Mouse (Mus musculus): ENCODE results near the gene Sema7a. TPM values are rescaled to one million over a fixed set of nuclear protein-coding genes. Genes with fewer than 3 reads are reported as not detected.

The Sema7a gene
- polyA plus RNA-seq, 1 experiment from 2014 or later, result 0.72 TPM

GRCm38 (mm10) chr9:57998685-57999084 is 58.8 kb downstream of the Sema7a start:
- no peaks in the 10 kb centered on the region for H3K36me3 ChIP-seq (ENCODE audit: control insufficient read depth, insufficient read depth, low read length)
- no peaks in the 10 kb centered on the region for H3K9me3 ChIP-seq (ENCODE audit: control insufficient read depth, low read length)
- H3K27ac ChIP-seq (ENCODE audit: low read length), result no peak overlapping the region
- 61% methylated on average over 2 of the region's 2 CpGs for WGBS
- 0 out of 2 replicates have a peak, but pooled peaks have one; percentile 3 for ATAC-seq
- H3K4me2 ChIP-seq (ENCODE audit: low read depth, low read length), result no peak overlapping the region
- no peak overlapping the region for H3K9ac ChIP-seq (ENCODE audit: low read depth, low read length)
- H3K4me3 ChIP-seq (ENCODE audit: low read length), result no peak overlapping the region
- peaks cover 7% of the 10 kb centered on the region; the same call in 1 of the 2 replicates for H3K4me1 ChIP-seq (ENCODE audit: control insufficient read depth, insufficient read depth, low read length)
- H3K27me3 ChIP-seq (replicated peaks; ENCODE audit: control insufficient read depth, insufficient read depth, low read length), result peaks cover 2% of the 10 kb centered on the region; the same call in 1 of the 2 replicates

DNA sequence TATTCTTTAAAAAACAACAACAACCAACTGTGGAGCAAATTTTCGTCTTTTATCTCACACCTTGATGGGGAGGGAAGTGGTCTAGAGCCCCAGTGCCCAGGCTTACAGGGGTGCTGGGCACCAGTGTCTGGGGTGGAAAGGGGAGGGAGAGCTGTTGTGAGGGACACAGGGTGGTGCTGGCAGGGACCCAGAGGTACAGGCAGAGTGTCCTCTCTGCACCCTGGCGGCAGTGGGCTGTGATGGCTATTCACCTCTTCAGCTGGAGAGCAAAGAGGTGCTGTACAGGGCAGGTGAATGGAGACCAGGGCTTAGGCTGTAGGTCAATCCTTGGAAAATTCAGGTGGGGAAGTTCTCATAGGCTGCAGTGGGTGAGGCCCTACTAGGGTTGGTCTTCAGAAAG is 59.8 kb downstream of the Sema7a start:
- H3K36me3 ChIP-seq (ENCODE audit: control insufficient read depth, insufficient read depth, low read length), result no peaks in the 10 kb centered on the region

DNA sequence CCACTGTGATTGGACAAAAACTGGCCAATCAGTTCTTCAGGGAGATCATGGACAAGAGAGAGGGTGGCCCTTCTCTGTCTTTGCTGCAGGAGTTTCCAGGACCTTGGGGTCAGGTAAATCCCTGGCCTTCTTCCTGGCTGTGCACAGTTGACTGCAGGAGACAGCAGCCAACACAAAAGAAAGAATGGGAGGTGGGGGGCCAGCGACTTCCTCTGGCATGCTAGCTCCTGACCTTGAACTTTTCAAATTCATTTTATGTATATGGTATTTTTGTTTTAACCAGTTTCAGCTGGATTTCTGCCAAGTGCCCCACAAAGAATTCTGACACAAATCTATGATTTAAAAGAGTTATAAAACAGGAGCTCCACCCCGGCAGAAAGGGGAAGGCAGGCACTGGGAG is 63.4 kb downstream of the Sema7a start:
- Histone ChIP-seq H3K4me2 (ENCODE audit: low read depth, low read length) (no peak overlapping the region), H3K9ac (ENCODE audit: low read depth, low read length) (no peak overlapping the region), H3K36me3 (ENCODE audit: control insufficient read depth, insufficient read depth, low read length) (no peaks in the 10 kb centered on the region), H3K9me3 (ENCODE audit: control insufficient read depth, low read length) (no peaks in the 10 kb centered on the region), H3K27ac (ENCODE audit: low read length) (no peak overlapping the region), H3K4me3 (ENCODE audit: low read length) (no peak overlapping the region), H3K27me3 (replicated peaks; ENCODE audit: control insufficient read depth, insufficient read depth, low read length) (no peaks in the 10 kb centered on the region), H3K4me1 (ENCODE audit: control insufficient read depth, insufficient read depth, low read length) (0 out of 2 replicates have a peak, but pooled peaks cover 2% of the 10 kb centered on the region)
- no peak for ATAC-seq
- 12% methylated on average over 2 of the region's 2 CpGs for WGBS

More for the DNA sequence above, 59.8 kb downstream of the Sema7a start:
- no peak overlapping the region for H3K9ac ChIP-seq (ENCODE audit: low read depth, low read length)
- no peak overlapping the region for H3K4me3 ChIP-seq (ENCODE audit: low read length)
- no peaks in the 10 kb centered on the region for H3K9me3 ChIP-seq (ENCODE audit: control insufficient read depth, low read length)
- H3K4me1 ChIP-seq (ENCODE audit: control insufficient read depth, insufficient read depth, low read length), result peaks cover 7% of the 10 kb centered on the region; the same call in 1 of the 2 replicates
- H3K27ac ChIP-seq (ENCODE audit: low read length), result no peak overlapping the region
- no peak overlapping the region for H3K4me2 ChIP-seq (ENCODE audit: low read depth, low read length)
- H3K27me3 ChIP-seq (replicated peaks; ENCODE audit: control insufficient read depth, insufficient read depth, low read length), result peaks cover 2% of the 10 kb centered on the region; the same call in 1 of the 2 replicates
- WGBS, result 50% methylated on average over 2 of the region's 2 CpGs
- no peak for ATAC-seq

DNA sequence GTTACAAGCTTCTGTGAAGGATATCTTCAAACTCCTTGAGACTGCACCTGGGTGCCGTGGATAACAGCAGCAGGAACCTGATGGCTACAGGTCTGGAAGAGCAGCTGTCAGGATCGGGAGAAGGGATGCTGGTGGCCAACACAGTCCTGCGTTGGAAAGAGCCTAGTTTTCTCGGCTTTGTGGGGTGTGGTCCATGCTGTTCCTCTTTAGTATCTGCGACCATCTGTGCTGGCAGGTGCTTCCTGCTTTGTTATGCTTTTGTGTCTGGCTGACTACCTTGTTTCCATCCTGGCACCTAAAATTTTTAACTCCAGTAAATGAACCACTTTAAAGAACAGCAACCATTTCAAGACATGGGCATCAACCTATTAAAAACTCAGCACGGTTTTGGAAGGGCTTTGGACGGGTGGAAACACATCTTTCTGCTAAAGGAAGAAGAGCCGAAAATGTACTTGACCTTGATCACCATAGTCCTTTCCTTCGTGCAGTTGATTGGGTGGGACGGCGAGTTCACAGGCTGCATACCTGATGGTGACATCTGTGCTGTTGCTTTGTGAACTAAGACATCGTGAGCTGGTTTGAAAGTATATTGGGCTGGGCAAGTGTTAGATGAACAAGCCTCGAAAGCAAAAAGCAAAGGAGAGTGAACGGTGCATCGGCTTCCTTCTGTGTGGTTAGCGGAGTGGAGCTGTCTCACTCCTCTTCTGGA is 66.0 kb downstream of the Sema7a start, which contains the start of gene Cyp11a1:
Gene Cyp11a1 (plus strand): TSS at position 659 of the 709 bp plus-strand sequence.
- Histone ChIP-seq H3K27me3 (replicated peaks; ENCODE audit: control insufficient read depth, insufficient read depth, low read length) (no peaks in the 10 kb centered on the region), H3K36me3 (ENCODE audit: control insufficient read depth, insufficient read depth, low read length) (no peaks in the 10 kb centered on the region), H3K9ac (ENCODE audit: low read depth, low read length) (no peak within 1 kb of the TSS), H3K4me1 (ENCODE audit: control insufficient read depth, insufficient read depth, low read length) (0 out of 2 replicates have a peak, but pooled peaks cover 5% of the 10 kb centered on the region), H3K4me2 (ENCODE audit: low read depth, low read length) (no peak within 1 kb of the TSS), H3K9me3 (ENCODE audit: control insufficient read depth, low read length) (no peaks in the 10 kb centered on the region), H3K4me3 (ENCODE audit: low read length) (no peak within 1 kb of the TSS), H3K27ac (ENCODE audit: low read length) (no peak within 1 kb of the TSS)
- WGBS, result 84% methylated on average over 16 of the region's 16 CpGs
- no peak for ATAC-seq

DNA sequence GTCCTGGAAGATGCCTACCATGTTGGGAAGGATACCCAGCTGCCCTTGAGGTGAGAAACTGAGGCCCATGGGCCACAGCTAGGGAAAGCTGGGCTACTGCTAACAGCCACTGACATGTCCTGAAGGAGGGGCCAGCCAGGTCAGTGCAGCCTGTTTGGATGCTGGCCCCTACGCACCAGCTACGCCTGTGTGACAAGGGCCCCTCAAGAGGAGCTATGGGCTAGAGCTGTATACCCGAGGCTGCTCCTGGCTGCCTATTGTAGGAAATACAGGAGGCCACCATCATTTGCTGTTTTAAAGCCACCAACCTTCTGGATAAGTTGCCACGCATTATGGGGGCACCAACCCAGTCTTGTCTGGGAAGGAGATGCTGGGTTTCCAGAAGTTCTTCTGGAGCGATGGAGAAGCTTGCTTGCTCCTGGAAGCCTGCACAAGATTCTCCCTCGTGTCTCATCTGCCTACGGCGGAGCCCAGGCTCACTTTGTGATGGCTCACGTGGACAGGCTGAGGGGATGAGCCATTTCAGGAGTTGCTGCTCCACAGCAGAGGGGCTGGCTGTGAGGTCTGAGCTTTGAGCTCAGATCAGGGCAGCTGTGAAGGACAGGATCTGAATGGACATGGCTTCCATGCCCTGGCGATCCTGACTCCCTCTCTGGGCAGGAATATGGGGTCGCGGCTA is 68.6 kb downstream of the Sema7a start:
- no peak overlapping the region for H3K4me2 ChIP-seq (ENCODE audit: low read depth, low read length)
- H3K4me3 ChIP-seq (ENCODE audit: low read length), result no peak overlapping the region
- WGBS, result 64% methylated on average over 12 of the region's 12 CpGs
- no peaks in the 10 kb centered on the region for H3K36me3 ChIP-seq (ENCODE audit: control insufficient read depth, insufficient read depth, low read length)
- no peaks in the 10 kb centered on the region for H3K27me3 ChIP-seq (replicated peaks; ENCODE audit: control insufficient read depth, insufficient read depth, low read length)
- H3K9ac ChIP-seq (ENCODE audit: low read depth, low read length), result 0 out of 2 replicates have a peak overlapping the region, but pooled peaks have one; percentile 34
- H3K27ac ChIP-seq (ENCODE audit: low read length), result no peak overlapping the region
- no peak for ATAC-seq
- 0 out of 2 replicates have a peak, but pooled peaks cover 3% of the 10 kb centered on the region for H3K4me1 ChIP-seq (ENCODE audit: control insufficient read depth, insufficient read depth, low read length)
- no peaks in the 10 kb centered on the region for H3K9me3 ChIP-seq (ENCODE audit: control insufficient read depth, low read length)

- H3K36me3 ChIP-seq (ENCODE audit: control insufficient read depth, insufficient read depth, low read length), result no peaks in the 10 kb centered on the region
- 0 out of 2 replicates have a peak, but pooled peaks have one; percentile 53 for ATAC-seq
- no peak overlapping the region for H3K4me2 ChIP-seq (ENCODE audit: low read depth, low read length)
- H3K27me3 ChIP-seq (replicated peaks; ENCODE audit: control insufficient read depth, insufficient read depth, low read length), result no peaks in the 10 kb centered on the region
- no peak overlapping the region for H3K4me3 ChIP-seq (ENCODE audit: low read length)
- H3K27ac ChIP-seq (ENCODE audit: low read length), result no peak overlapping the region
- 0 out of 2 replicates have a peak overlapping the region, but pooled peaks have one; percentile 34 for H3K9ac ChIP-seq (ENCODE audit: low read depth, low read length)
- WGBS, result 7% methylated on average over 6 of the region's 6 CpGs
- 0 out of 2 replicates have a peak, but pooled peaks cover 3% of the 10 kb centered on the region for H3K4me1 ChIP-seq (ENCODE audit: control insufficient read depth, insufficient read depth, low read length)
- no peaks in the 10 kb centered on the region for H3K9me3 ChIP-seq (ENCODE audit: control insufficient read depth, low read length)
These were observed 69.1 kb downstream of the Sema7a start for GRCm38 (mm10) chr9:58009015-58009362.

- WGBS, result 52% methylated on average over 3 of the region's 3 CpGs
These were observed 69.7 kb downstream of the Sema7a start for GRCm38 (mm10) chr9:58009588-58009987.

DNA sequence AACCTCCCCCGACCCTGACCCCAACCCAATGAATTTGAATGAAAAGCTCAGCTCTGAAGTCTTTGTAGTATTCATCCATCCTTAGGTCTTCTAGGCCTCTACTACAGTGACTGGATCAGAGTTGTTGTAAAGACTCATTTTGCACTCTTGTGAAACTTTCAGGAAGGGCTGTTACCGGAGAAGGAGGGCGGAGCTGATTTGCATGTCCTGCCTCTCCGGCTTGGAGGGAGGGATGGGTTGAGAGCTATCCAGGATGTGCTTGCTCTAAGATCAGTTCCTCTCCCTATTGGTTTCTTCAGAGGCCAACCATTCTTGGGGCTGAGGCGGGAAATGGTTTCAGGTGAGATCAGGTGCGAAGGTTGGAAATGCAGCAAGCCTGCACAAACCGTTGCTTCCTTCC is 71.1 kb downstream of the Sema7a start:
- H3K4me1 ChIP-seq (ENCODE audit: control insufficient read depth, insufficient read depth, low read length), result 0 out of 2 replicates have a peak, but pooled peaks cover 3% of the 10 kb centered on the region
- H3K9me3 ChIP-seq (ENCODE audit: control insufficient read depth, low read length), result no peaks in the 10 kb centered on the region
- H3K4me2 ChIP-seq (ENCODE audit: low read depth, low read length), result no peak overlapping the region
- no peaks in the 10 kb centered on the region for H3K27me3 ChIP-seq (replicated peaks; ENCODE audit: control insufficient read depth, insufficient read depth, low read length)
- H3K27ac ChIP-seq (ENCODE audit: low read length), result no peak overlapping the region
- no peak overlapping the region for H3K4me3 ChIP-seq (ENCODE audit: low read length)
- WGBS, result 32% methylated on average over 7 of the region's 7 CpGs
- H3K36me3 ChIP-seq (ENCODE audit: control insufficient read depth, insufficient read depth, low read length), result no peaks in the 10 kb centered on the region
- H3K9ac ChIP-seq (ENCODE audit: low read depth, low read length), result no peak overlapping the region
- peak; percentile 54; the same call in 1 of the 2 replicates for ATAC-seq

More at GRCm38 (mm10) chr9:58009588-58009987, 69.7 kb downstream of the Sema7a start:
- Histone ChIP-seq H3K4me2 (ENCODE audit: low read depth, low read length) (no peak overlapping the region), H3K9me3 (ENCODE audit: control insufficient read depth, low read length) (no peaks in the 10 kb centered on the region), H3K27ac (ENCODE audit: low read length) (no peak overlapping the region), H3K4me3 (ENCODE audit: low read length) (no peak overlapping the region), H3K4me1 (ENCODE audit: control insufficient read depth, insufficient read depth, low read length) (0 out of 2 replicates have a peak, but pooled peaks cover 3% of the 10 kb centered on the region), H3K36me3 (ENCODE audit: control insufficient read depth, insufficient read depth, low read length) (no peaks in the 10 kb centered on the region), H3K27me3 (replicated peaks; ENCODE audit: control insufficient read depth, insufficient read depth, low read length) (no peaks in the 10 kb centered on the region), H3K9ac (ENCODE audit: low read depth, low read length) (no peak overlapping the region)
- no peak for ATAC-seq

GRCm38 (mm10) chr9:58011552-58011951 is 71.6 kb downstream of the Sema7a start:
- Histone ChIP-seq H3K4me3 (ENCODE audit: low read length) (no peak overlapping the region), H3K4me1 (ENCODE audit: control insufficient read depth, insufficient read depth, low read length) (0 out of 2 replicates have a peak, but pooled peaks cover 3% of the 10 kb centered on the region), H3K27me3 (replicated peaks; ENCODE audit: control insufficient read depth, insufficient read depth, low read length) (no peaks in the 10 kb centered on the region), H3K9me3 (ENCODE audit: control insufficient read depth, low read length) (no peaks in the 10 kb centered on the region), H3K36me3 (ENCODE audit: control insufficient read depth, insufficient read depth, low read length) (no peaks in the 10 kb centered on the region), H3K9ac (ENCODE audit: low read depth, low read length) (no peak overlapping the region), H3K27ac (ENCODE audit: low read length) (no peak overlapping the region), H3K4me2 (ENCODE audit: low read depth, low read length) (no peak overlapping the region)
- no peak for ATAC-seq
- WGBS, result 64% methylated on average over 8 of the region's 8 CpGs
